Mouse (Mus musculus) adrenal gland, adult 2 months (tissue): ENCODE results near the gene Shkbp1. TPM values are rescaled to one million over a fixed set of nuclear protein-coding genes. Genes with fewer than 3 reads are reported as not detected.

Experiments used
- DNase-seq: peaks from one replicate; pipeline ENCODE4 v3.0.0; 2021
- polyA plus RNA-seq: library from polyadenylated mRNA; depleted of rRNA; stranded (reverse); fragments of >200 nt; gene quantifications from 2 replicates; pipeline ENCODE4 v1.2.3, GENCODE M21; 2012
- total RNA-seq, 2 experiments: library from RNA; stranded (reverse); gene quantifications; 2 replicates each; pipeline ENCODE4 v1.2.3; 2021

Gene Shkbp1
- total and polyA plus RNA-seq, 3 experiments = 11.3 to 60.8 (median 22.5) TPM

- DNase-seq = peak; percentile 29
Measured at GRCm38 (mm10) chr7:27333316-27333941, 22.4 kb downstream of the Shkbp1 start.

DNA sequence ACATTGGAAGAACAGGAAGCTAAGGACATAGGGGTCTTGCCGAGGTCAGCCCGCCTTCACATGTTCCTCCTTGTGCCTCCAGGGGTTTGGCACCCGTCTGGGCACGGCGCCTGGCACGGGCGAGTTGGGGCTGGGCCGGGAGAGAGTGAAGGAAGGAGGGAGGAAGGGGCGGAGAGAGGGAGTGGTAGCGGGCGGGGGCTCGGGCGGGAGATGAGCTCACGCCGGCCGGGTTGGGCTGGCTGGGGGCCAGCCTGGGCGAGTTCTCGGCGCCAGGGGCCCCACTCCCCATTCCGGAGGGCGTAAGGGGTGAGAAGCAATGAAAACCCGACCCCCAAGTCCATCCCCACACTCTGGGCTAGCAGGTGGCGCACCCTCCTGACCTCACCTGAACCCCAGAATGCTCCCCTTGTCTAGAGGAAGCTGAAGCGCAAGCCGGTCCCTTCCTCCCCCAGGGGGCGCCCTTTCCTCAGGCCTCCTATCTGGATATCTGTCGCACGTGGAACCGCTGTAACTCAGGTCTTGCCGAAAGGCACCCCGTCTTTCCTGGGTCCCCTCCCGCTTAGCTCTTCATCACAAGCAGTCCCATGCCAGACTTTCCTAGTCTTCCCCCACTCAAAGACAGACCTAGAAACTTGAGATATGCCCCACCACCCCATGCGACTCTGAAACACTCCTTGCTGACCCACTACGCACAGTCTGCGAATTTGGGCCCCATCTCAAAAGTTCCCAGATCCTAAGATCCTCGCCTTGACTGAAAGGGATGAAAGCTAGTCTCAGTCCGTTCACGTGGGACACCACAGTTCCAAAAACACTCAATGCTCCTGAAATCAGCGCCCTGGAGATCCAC is 23.2 kb downstream of the Shkbp1 start:
- peak; percentile 90 for DNase-seq

DNA sequence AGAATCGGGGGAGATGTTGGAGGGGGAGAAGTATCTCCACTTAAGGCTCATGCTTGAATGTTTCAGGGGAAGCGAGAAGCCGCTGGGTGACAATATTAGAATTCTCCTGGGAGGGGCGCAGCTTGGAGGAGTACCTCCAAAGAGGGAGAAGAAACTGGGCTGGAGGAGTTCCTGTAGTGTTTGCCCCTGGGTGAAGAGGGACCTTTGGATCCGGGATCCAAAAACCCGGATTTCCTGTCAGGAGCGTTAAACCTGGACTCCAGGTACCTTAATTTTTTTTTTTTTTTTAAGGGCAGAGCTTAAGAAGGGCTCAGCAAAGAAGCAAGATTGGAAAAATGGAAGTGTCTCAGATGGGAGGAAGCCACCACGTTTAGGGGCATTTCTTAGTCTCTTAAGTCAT is 24.0 kb downstream of the Shkbp1 start:
- no peak for DNase-seq

DNA sequence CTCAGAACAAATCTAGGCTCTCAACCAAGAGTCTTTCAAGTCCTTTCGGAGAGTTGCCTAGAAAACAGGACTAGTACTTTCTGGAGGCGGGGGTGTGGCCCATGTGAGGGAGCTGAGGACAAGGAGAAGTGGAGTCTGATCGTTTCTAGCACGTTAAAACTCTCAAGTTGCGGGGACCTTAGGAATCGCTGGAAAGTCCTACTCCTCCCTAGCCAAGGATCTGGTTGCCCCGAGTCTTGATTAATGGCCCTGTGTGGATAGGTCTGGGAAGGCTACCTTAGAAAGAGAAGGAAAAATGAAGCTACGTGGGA is 24.3 kb downstream of the Shkbp1 start:
- no peak for DNase-seq

GRCm38 (mm10) chr7:27330709-27331540 is 24.9 kb downstream of the Shkbp1 start:
- DNase-seq = peak; percentile 94

DNA sequence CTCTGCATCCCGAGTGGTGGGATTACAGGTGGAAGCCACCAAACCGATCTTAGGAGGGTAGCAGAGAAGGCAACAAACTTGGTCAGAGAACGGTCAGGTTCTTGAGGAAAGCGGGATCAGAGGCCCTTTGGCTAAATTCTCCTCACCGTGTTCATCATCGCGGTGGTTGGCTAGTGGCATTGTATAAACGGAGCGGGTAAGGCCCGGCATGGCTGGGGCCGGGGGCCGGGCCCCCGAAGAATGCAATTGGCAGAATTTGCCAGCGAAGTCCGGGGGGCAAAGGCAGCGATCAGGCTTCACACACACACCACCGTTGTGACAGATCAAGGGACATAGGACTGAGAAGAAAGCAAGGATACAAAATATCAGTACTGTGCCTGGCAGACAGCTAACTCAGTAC is 25.8 kb downstream of the Shkbp1 start:
- DNase-seq = no peak

GRCm38 (mm10) chr7:27329326-27329947 is 26.4 kb downstream of the Shkbp1 start:
- peak; percentile 86 for DNase-seq

GRCm38 (mm10) chr7:27328648-27329047 is 27.2 kb downstream of the Shkbp1 start:
- DNase-seq = no peak

DNA sequence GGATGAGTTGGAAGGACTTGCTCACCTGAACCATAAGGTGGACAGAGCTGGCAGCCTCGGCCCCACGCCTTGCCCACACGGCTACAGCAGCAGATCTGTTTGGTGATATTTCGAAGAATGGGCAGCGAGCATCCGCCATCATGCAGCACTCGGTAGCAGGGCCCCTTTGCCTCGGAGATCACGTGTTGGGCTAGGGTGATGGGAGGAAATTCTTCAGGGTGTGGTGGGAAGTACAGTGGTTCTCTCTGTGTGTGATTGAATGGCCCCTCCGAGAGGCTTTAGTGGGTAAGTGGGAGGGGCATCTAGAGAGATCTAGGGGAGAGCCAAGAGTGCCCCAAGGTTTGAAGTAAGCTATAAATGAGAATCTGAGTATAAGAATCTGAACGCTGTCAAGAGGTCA is 27.7 kb downstream of the Shkbp1 start:
- no peak for DNase-seq

- no peak for DNase-seq
Measured at GRCm38 (mm10) chr7:27327500-27327899, 28.3 kb downstream of the Shkbp1 start.

GRCm38 (mm10) chr7:27326101-27326880 is 29.5 kb downstream of the Shkbp1 start:
- peak; percentile 60 for DNase-seq

DNA sequence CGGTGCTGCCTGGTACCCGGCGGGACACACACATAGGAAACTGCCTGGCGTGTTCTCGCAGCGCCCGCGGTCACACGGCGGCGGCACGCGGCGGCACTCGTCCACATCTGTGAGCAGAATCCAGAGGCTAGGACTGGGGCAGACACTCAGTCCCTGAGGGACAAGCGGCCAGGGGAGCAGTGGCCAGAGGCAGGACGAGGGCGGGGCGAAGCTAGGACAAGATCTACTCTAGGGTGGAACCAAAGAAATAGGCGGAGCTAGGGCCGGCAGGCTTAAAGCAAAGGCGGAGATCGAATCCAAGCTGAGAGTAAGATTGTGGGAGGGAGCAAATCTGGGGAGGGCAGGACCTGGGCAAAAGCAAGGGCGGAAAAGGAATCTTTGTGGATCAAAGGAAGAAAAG is 30.1 kb downstream of the Shkbp1 start:
- DNase-seq = peak; percentile 87

DNA sequence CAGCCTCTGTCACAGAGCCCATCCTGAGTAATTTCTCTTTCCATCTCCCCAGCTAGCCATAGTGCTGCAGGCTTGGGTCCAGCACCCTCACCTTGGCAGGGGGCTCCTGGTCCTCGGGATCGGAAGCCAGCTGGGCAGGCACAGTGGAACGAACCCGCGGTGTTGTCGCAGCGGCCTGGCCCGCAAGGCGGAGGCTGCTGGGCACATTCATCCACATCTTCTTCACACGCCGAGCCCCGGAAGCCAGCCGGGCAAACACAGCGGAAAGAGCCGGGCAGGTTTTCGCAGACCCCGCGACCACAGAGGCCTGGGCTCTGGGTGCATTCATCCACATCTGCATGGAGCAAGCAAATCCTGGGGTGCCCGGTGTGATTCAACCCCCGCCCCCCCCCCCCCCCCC is 30.9 kb downstream of the Shkbp1 start:
- no peak for DNase-seq

DNA sequence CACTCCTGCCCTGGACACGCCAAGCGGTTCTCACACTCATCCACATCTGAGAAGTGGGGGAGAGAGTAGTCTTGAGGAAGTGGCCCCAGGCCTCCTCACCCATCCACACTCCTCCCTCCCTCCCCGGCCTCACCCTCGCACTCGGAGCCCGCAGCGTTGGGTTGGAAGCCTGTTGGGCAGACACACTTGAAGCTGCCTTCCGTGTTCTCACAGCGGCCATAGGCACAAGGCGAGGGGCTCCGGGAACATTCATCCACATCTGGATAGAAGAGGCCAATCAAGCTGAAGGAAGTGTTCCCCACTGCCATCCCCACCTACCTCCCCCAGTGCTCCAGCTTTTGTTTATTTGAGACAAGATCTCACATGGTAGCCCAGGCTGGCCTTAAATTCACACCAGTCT is 31.7 kb downstream of the Shkbp1 start:
- no peak for DNase-seq

- DNase-seq = no peak
Measured at GRCm38 (mm10) chr7:27323001-27323400, 32.8 kb downstream of the Shkbp1 start.

DNA sequence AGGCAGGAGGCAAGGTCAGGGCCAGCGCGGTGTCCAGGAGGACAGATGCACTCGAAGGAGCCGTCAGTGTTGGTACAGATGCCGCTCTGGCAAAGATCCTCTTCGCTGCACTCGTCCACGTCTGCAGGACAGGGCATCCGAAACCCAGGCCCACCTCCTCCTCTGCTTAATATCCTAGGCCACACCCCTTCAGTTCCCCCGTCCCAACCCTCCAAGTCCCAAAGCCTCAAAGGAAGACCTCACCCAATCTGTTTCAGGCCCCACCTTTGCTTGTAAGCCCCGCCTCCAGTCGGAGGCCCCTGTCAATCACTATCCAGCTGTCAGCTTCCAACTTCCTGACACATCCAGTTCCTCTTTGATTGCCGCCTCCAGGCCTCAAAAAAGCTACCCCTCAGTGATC is 33.5 kb downstream of the Shkbp1 start:
- no peak for DNase-seq

GRCm38 (mm10) chr7:27319411-27319810 is 36.4 kb downstream of the Shkbp1 start:
- no peak for DNase-seq

DNA sequence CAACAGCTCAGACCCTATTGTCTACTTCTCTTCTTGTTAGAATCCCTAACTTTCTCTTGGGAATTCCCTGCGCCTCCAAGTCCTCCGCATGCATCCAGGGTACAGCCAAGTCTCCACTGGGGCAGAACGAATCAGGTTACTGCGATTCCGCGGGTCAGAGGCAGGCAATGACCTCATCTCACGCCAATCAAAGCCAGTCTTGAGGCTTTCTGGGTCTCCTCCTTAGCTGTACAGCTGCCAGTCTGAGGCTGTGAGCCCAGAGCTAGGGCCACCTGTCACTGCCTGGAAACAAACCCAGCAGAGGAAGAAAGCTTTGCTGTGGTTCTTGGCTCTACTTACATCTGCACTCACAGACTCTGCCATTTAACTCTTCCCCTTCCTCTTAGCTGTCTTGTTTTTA is 39.9 kb downstream of the Shkbp1 start:
- no peak for DNase-seq

GRCm38 (mm10) chr7:27314393-27314792 is 41.4 kb downstream of the Shkbp1 start:
- DNase-seq = no peak

DNA sequence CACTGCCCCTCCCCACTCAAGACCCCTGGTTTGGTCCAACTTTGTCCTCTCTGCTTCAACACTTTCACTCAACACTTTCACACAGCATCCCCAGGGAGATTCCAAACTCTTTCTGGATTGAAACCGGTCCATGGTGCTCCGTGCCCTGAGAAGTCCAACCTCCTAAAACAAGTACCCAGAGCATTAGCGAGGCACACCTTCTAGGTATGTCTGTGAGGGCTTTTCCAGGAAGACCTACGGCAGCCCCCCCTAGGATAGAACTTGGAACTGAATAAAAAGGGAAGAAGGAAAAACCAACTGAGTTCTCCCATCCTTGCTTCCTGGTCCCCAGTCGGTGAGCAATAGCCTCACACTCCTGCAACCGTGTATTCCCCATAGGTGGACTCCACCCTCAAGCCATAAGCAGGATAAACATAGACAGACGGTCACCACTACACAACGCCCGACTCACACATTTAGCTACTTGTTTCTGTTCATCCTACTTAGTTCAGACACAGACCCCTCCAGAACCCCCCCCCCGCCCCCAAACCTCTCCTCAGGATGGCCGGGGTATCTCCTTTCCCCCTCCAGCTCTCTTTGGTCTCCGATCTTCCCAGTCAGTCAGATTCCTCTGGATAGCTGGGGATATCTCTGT is 44.1 kb downstream of the Shkbp1 start:
- no peak for DNase-seq

GRCm38 (mm10) chr7:27310996-27311535 is 44.8 kb downstream of the Shkbp1 start:
- no peak for DNase-seq
